Mouse (Mus musculus) forebrain, embryonic 13.5 days (tissue): ENCODE data around the gene Drosha. TPM values are rescaled to one million over a fixed set of nuclear protein-coding genes. Genes with fewer than 3 reads are reported as not detected.

Experiments used
- ATAC-seq: fragments of 200-750 bp; cut with Nextera tagmentation; 2 replicates; pipeline ENCODE4 v1.8.0; 2017
- H3K27ac ChIP-seq: fragments of 300-500 bp; sonication (generic); 2 replicates; pipeline ENCODE4 v1.5.1; 2015; ENCODE audit warnings: inconsistent platforms, mild to moderate bottlenecking, moderate library complexity
- H3K27me3 ChIP-seq: fragments of 300-500 bp; sonication (generic); 2 replicates; pipeline ENCODE4 v1.6.1; 2015; ENCODE audit warnings: mild to moderate bottlenecking, inconsistent platforms
- H3K36me3 ChIP-seq: fragments of 300-500 bp; sonication (generic); 2 replicates; pipeline ENCODE4 v1.6.1; 2015; ENCODE audit warnings: mild to moderate bottlenecking, inconsistent platforms; ENCODE audit not compliant: poor library complexity, severe bottlenecking
- H3K4me1 ChIP-seq: fragments of 300-500 bp; sonication (generic); 2 replicates; pipeline ENCODE4 v1.6.1; 2015; ENCODE audit warnings: inconsistent platforms
- H3K4me2 ChIP-seq: fragments of 300-500 bp; sonication (generic); 2 replicates; pipeline ENCODE4 v1.6.1; 2015; ENCODE audit warnings: inconsistent platforms, mild to moderate bottlenecking, moderate library complexity
- H3K4me3 ChIP-seq: fragments of 300-500 bp; sonication (generic); 2 replicates; pipeline ENCODE4 v1.5.1; 2015; ENCODE audit warnings: mild to moderate bottlenecking, inconsistent platforms
- H3K9ac ChIP-seq: fragments of 300-500 bp; sonication (generic); 2 replicates; pipeline ENCODE4 v1.6.1; 2015; ENCODE audit warnings: mild to moderate bottlenecking, inconsistent platforms
- H3K9me3 ChIP-seq: fragments of 300-500 bp; sonication (generic); replicated peaks from 2 replicates; pipeline ENCODE4 v1.6.1; 2016; ENCODE audit warnings: inconsistent platforms
- WGBS: fragments of 180-500 bp; shearing (Covaris S2); methylation state at CpG from one replicate; pipeline ENCODE4 v1.1.7; 2015; 5-methylcytosine and 5-hydroxymethylcytosine counted together
- microRNA-seq: library from miRNA; unstranded; fragments of <30 nt; microRNA quantifications from one replicate; pipeline ENCODE4, GENCODE M21; 2016
- polyA plus RNA-seq: library from polyadenylated mRNA; unstranded; fragments of >200 nt; fragmentation: Nextera tagmentation; extraction: Ambion mirVana; gene quantifications from 2 replicates; pipeline ENCODE4 v1.2.1, GENCODE M21; 2015

Drosha gene
- polyA plus RNA-seq, 1 experiment from 2014 or later, result 50.9 TPM

- H3K27ac ChIP-seq, result no peak overlapping the region
- no peaks in the 10 kb centered on the region for H3K36me3 ChIP-seq
- H3K9ac ChIP-seq, result no peak overlapping the region
- WGBS, result 70% methylated on average over 8 of the region's 8 CpGs
- no peak for ATAC-seq
- no peak overlapping the region for H3K4me3 ChIP-seq
- no peaks in the 10 kb centered on the region for H3K9me3 ChIP-seq
- H3K27me3 ChIP-seq, result no peaks in the 10 kb centered on the region
- H3K4me1 ChIP-seq, result no peaks in the 10 kb centered on the region
- H3K4me2 ChIP-seq, result no peak overlapping the region
Measured at GRCm38 (mm10) chr15:12968815-12969214, 144.2 kb downstream of the Drosha start.

GRCm38 (mm10) chr15:12972441-12972840 is 147.8 kb downstream of the Drosha start:
- no peaks in the 10 kb centered on the region for H3K4me1 ChIP-seq
- no peak overlapping the region for H3K4me3 ChIP-seq
- H3K9me3 ChIP-seq, result no peaks in the 10 kb centered on the region
- no peak overlapping the region for H3K9ac ChIP-seq
- no peak overlapping the region for H3K27ac ChIP-seq
- no peaks in the 10 kb centered on the region for H3K27me3 ChIP-seq
- H3K4me2 ChIP-seq, result no peak overlapping the region
- H3K36me3 ChIP-seq, result no peaks in the 10 kb centered on the region
- WGBS, result 84% methylated on average over 8 of the region's 8 CpGs
- ATAC-seq, result no peak

Small RNAs within 50 kb of the gene (microRNA-seq; reads per million reads assigned to microRNA genes)
- gene Gm47288, result not detected

Other genes starting within 250 kb of the Drosha start
- gene Pdzd2, start 84.9 kb upstream of the Drosha start, polyA plus RNA-seq, result 3.9 and 5.5 TPM in 2 replicates
- gene 6030458C11Rik, start 166 bp upstream of the Drosha start, polyA plus RNA-seq, result 36.6 and 36.8 TPM in 2 replicates